Mouse (Mus musculus): ENCODE data around the gene Atpaf1. TPM values are rescaled to one million over a fixed set of nuclear protein-coding genes. Genes with fewer than 3 reads are reported as not detected.
A peak's percentile ranks its signal among the peaks of the same experiment; 100 is the strongest.

Atpaf1 gene
- 10 to 100 TPM; 55.8 to 66.8 (median 63.1) TPM for total RNA-seq (2022)

DNA sequence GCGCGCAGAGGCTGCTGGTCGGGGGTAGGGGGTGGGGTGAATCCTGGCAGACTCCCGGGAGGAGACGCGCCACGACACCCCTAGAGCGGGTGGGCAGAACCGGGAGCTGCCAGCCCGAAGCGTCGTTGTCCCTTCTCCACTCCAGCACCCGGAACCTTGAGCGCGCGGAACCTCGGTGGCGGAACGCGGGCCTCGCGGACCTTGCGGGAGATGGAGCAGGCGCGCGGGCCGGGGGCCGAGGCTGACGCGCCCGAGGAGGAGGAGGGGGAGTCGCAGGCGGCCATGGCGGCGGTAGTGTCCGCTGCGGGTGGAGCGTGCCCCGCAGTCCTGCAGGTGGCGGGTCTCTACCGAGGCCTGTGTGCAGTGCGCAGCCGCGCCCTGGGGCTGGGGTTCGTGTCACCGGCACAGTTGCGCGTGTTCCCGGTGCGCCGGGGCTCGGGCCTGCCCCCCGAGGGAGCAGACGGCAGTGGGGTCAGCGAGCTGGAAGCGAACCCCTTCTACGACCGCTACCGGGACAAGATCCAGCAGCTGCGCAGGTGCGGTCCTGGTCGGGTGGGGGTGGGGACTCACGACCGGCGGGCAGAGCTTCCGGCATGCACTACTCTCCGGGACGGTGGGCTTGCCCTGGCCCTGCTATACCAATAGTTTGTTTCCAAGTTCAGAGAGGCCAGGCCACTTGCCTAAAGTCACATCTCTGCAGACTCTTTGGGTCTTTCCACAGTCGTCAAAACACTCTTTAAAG, at the start of gene Atpaf1:
TSS of gene Atpaf1 (plus strand) at position 44 of the 742 bp plus-strand sequence.
- DNase-seq (ENCODE audit: low spot score in 2 of 2) = peak; percentile 64 to 76

DNA sequence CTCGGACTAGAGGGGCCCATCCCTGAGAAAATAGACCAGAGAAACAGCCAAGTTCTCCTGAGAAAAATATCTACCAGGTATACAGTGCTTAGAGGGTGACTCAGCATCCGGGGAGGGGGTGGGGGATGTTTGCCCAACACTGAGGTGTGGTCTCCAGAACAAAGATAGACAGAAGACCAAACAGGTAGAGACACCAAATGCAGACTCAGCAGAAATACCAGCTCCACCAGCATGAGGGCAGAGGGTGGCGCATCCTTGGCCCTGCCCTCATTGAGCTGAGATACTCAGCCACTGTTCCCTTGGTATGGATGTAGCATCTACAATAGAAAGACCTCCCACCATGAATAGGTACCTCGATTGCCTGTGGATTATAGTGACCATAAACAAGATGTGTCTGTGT, 49.7 kb upstream of the Atpaf1 start:
- DNase-seq (ENCODE audit: low spot score in 2 of 2) = no peak

DNA sequence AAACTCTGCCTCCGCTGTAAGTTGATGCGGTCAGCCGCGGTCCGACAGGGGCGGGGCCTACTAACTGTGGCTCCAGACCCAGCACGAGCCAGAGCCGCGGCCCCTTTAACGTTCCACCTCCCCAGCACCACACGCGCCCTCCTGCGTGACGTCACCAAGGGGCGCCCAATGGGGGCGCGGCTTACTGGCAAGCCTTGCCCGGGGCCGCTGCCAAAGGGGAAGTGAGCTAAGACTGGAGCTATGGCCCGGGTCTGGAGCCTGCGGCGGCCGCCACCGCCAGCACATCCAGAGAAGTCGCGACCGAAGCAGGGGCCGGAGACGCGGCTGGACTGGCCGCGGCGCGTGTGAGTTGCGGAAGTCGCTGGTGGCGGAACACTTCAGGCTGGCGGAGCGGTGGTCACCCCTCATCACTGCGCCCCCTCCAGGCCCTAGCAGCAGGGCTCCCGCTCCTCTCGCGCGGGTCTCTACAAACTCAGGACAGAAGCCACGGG, 47.0 kb upstream of the Atpaf1 start, which contains the start of gene Efcab14:
TSS of gene Efcab14 (plus strand) at position 194 of the 491 bp plus-strand sequence.
- DNase-seq (ENCODE audit: low spot score in 2 of 2) = peak; percentile 95 to 97

DNA sequence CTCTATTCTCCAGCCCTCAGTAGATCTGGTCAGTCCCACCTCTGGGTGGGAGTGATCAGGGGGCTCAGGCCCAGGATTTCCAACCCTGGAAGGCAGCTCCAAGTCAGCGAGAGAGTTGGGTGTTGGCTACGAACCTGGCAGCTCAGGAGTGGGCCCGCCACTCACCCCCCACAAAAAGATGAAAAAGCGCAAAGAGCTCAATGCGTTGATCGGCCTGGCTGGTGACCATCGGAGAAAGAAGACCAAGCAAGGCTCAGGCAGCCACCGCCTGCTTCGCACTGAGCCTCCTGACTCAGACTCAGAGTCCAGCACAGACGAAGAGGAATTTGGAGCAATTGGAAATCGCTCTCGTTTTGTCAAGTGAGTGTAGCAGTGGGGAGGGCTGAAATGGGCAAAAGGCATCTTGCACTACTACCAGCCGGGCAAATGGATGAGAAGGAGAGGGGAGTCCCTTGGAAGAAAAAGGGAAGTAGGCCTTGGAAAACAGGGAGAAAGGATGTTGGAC, 46.1 kb upstream of the Atpaf1 start:
- DNase-seq (ENCODE audit: low spot score in 2 of 2) = no peak

DNA sequence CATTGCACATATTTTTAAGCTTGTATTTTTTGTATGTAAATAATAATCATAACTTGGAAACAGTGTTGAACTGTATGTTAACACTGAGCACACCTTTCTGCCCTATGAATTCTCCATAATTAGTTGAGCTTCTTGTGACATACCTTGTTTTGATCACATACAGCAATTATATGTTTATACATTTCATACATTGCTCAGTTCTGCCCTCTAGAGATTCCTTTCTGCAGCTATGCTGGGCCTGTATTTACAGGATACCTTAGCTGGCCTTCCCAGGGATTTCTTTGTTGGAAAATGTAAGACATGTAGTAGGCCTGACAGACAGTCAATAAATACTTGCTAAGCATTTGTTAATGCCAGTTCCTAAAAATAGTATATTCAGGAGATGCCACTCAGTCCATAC, 42.0 kb upstream of the Atpaf1 start:
- DNase-seq (ENCODE audit: low spot score in 2 of 2) = no peak

DNA sequence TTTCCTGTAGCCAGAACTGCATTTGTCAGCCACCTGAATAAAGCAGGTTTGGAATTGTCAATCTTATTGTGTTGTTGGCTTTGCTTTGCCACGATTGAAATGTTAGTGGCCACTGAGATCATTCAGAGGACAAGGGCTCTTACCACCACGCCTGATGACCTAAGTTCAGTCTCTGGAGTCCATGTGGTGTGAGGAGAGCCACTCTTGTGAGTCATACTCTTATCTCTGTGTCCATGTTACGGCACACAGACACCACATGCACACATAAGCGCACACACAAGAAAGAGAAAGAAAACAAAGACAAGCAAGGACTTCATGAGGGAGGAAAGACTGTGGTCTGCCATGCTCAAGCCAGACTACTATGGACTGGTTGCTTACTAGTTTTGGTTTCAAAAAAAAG, 41.5 kb upstream of the Atpaf1 start:
- DNase-seq (ENCODE audit: low spot score in 2 of 2) = no peak

DNA sequence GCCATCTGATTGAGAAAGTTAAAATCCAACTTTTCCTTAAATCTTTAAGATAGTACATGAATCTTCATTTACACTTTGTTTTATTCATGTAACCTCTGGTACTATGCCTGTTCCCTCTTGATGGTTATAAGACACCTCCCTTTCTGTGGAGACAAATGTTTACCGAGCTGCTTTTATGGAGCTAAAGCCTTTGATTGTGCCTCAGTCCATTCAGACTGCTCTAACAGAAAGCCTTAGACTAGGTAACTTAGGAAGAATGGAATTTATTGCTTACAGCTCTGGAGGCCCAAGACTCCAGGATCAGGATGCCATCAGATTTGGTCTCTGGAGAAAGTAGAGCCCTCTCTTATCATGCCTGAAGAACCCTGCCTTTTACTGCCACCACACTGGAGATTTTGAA, 36.4 kb upstream of the Atpaf1 start:
- no peak for DNase-seq (ENCODE audit: low spot score in 2 of 2)

DNA sequence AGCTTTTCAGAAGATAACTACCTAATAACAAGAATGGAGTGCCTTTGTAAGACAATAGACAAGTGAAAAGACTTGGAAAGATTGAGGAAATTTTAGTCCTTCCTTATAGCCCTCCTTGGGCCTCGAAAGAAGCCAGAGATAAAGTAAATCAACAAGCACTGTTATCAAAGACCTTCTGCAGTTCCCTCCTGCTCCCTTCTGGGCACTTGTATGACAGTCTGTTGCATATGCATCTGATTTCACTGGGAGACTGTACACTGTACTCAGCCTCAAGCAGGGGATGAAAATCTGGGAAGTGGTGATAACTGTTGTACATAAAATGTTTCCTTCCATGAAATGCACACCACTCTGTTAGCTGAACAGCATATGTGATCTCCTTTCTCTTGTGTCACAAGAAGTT, 35.3 kb upstream of the Atpaf1 start:
- no peak for DNase-seq (ENCODE audit: low spot score in 2 of 2)

DNA sequence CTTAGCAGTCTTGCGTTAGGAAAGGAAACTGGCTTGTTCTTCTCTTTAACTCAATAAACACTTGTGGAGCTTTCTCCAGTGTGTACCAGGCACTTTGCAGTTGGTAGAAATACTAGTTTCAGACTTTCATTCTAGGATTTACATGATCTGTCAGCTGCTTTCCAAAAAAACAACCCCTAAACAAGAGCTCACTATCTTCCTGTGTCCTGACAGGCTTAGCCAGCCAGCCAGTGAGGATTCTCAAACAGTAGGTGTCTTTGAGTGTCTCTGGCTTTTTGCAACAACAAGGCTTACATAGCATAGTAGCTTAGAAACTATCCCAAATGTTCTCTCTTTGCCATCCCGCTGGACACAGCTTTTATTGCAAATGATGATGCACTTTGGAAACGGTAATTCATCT, 30.5 kb upstream of the Atpaf1 start:
- no peak for DNase-seq (ENCODE audit: low spot score in 2 of 2)

DNA sequence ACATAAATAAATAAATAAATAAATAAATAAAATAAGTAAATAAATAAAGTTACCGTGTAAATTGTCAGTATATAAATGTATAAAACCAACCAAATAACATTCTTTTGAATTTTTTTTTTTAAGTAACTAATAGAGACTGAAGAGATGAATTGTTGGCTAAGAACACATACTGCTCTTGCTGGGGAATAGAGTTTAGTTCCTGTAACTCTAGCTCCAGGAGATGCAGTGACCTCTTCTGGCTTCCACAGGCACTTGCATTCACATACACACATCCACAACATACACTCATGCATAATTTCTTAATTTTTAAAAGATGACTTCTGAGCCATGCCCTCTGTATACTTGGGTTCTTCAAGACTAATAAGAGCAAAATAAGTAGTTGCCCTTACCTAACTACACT, 29.8 kb upstream of the Atpaf1 start:
- no peak for DNase-seq (ENCODE audit: low spot score in 2 of 2)

DNA sequence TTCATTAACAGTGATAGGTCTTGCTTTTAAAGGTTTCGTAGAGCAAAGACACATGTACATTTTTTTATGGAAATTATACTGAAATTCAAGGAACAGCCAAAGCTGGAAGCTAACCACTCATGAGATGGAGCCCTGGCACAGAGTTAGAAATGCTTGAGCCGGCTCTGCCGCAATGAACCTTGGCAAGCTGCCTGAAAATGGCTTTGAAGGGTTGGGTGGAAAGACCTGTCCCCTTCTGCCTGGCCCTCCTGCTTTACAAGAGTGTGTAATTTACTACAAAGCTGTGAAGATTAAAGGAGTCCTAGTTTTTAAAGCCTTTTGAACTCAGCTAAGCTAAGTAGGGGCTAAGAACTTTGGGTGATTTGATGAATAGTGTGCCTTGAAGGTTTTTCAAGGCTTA, 23.4 kb upstream of the Atpaf1 start:
- no peak for DNase-seq (ENCODE audit: low spot score in 2 of 2)

DNA sequence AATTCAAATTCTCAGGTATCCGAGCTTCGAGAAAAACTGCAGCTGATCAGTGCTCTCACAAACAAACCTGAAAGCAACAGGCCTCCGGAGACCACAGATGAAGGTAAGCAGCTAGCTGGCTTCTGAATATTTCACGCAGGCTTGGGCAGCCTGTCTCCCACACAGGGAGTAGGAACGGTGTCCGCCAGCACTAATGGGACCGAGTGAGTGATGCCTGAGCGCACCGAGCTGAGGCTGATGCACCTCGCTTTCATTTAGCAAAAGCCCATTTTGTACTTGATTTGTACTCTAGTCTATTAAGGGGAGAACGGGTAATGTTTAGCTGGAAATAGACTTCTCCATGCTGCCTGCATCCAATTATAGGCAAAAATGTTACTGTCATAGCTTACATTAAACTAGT, 20.0 kb upstream of the Atpaf1 start:
- no peak for DNase-seq (ENCODE audit: low spot score in 2 of 2)

DNA sequence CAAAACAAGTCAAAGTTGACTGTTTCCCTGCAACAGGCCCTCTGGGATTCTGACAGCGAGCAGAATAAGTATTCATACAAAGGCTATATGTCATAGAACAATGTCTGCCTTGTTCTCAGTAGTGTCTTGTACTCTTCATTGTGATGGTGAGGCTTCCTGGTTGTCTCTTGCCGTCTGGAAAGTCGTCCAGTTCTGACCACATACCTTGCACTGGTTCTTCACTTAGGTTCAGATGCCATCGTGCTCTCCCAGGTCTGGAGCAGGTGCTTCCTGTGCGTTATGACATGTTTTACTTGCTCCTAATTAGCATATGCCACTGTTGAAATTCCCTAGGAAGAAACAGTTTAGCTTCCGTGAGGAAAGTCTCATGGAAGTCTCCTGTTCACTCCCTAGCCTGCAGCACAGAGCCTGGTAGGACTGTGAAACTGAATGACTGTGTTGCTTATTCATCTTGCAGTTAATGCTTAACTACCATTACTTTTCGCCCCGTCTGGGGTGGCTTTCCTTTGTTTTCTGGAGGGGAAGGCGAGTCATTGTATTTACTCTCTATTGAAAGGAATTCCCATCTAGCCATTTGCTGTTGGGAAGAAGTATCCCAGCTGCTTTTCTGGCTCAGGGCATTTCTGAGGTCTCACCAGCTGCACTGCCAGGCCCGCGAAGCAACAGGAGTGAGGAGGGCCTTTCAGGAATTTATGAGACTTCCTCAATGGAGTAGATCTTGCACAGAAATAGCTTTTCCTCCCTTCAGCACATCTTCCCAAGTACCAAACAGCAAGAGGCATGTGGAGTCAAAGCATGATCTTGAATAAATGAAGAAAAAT, 16.8 kb upstream of the Atpaf1 start:
- no peak for DNase-seq (ENCODE audit: low spot score in 2 of 2)

DNA sequence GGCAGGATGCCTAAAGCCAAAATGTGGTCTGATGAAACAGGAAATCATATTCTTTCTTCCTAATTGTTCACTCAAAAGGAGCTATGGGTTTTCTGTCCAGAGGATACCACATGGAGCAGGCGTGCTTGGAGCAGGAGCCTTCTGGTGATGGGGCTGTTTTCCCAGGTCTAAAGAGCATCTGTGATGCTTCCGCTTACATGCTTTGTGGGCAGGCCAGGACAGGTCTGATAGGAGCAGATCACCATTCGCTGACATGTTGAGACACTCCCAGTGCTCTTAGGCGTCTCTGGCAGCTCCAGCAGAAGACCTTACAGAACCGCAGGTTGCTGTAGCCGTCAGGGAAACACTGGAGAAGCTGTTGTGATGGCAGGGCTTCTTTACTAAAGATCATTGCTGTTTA, 9.6 kb upstream of the Atpaf1 start:
- DNase-seq (ENCODE audit: low spot score in 2 of 2) = no peak

DNA sequence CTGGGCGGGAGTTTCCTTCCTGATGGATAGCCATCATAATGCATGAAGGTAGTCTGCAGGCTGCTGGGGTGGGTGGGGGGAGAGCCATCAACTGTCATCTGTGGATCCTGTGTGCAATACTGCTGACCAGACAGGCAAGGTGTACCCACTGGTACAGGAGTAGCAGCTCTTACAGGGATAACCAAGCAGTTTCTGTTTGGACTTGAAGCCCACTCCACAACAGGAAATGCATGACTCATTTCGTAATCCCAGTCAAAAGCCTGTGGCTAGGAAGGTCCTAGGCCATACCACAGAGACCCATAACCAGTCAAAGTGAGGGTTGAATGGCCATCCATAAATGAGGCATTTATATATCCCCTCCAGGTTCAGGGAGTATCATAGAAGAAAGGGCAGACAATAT, 7.0 kb upstream of the Atpaf1 start:
- DNase-seq (ENCODE audit: low spot score in 2 of 2) = no peak

DNA sequence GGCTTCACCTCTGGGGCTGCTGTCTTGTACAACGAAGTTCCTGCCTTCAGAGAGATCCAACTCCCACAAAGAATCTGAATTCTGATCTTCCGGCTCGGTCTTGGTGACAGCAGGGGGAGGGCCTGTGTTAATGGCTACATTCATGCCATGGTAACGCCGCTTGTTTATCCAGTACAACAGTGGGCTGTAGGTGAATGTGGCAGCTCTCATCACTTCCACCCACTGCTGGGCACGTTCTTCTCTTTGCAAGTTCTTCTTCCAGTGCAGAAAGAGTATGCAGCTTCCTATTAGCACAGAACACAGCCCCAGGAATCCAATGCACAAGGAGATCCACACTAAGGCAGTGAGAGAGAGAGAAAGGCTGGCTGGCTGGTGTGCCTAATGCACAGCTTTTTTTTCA, 4.3 kb upstream of the Atpaf1 start:
- peak in 1 of 2 experiments; percentile 18 for DNase-seq (ENCODE audit: low spot score in 2 of 2)

DNA sequence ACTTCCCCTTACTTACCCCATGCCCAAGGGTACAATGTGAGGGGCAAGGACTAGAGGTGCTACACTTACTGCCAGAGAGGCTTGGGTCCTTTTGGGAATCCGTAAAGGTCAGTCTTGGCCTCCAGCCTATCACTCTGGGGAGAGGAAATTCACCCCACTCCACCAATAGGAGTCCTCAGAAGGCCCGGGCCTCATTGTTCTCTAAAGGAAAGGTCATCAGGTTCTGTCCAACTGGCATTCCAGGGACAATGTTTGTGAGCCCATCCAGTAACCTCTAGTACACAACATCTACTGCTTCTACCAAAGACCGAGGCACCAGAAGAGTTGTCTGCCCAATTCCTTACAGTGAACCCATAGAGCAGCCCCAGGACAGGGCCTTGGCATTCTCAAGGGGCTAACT, 3.7 kb upstream of the Atpaf1 start, which contains the start of gene Tex38:
TSS of gene Tex38 (minus strand) at position 101 of the 400 bp plus-strand sequence.
- DNase-seq (ENCODE audit: low spot score in 2 of 2) = no peak

DNA sequence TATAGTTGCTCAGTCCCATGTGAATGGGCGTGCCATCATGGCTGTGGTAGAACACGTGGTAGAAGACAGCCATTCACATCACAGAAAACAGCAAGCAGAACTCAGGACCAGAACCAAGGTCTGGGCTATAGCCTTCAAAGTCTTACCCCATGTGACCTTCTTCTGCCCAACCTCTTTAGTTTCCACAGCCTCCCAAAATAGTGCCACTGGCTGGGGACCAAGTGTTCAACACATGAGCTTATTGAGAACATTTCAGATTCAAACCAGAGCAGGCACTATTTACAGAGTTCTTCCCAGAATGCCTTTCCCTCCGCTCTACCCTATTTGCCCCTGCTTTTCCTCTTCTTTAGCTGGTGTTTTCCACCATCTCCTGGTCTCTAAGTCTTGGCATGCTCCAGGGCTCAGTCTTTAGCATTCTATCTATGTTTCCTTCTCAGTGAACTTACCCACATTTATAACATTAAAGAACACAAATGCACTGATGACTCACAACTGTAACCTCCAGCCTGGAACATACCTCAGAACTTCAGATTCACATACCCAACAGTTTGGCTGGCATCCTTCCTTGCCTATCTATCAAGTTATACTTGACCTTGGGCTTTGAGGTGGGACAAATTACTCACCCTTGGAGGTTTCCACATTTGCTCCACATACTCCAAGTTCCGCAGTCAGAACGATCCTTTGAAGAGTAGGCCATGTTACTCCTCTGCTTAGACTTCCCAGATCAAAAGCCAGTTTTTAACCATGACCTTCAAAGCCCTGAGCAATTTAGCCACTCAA, 2.4 kb upstream of the Atpaf1 start:
- no peak for DNase-seq (ENCODE audit: low spot score in 2 of 2)

DNA sequence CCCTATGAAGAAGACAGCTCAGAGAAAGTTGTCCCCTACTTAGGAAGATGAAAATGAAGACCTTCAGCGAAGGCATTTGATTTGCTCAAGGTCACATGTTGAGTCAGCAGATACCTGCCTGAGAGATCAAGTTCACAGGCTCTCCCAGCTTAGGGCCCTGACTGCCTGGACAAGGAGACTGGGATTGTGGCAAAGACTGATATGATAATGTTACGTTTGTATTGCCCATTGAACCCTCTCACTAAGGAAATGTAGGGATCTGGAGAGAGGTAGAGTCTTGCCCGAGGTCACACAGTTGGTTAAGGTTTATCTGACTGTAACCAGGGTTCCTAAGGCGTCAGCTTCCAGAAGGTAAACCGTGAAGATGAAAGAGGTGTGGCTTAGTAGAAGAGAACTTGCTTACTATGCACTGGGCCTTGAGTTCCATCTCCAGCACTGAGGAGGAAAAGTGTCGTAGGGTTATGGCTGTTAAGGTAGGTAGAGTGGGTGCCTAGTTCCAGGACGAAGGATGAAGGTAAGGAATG, 961 bp downstream of the Atpaf1 start:
- DNase-seq (ENCODE audit: low spot score in 2 of 2) = no peak

DNA sequence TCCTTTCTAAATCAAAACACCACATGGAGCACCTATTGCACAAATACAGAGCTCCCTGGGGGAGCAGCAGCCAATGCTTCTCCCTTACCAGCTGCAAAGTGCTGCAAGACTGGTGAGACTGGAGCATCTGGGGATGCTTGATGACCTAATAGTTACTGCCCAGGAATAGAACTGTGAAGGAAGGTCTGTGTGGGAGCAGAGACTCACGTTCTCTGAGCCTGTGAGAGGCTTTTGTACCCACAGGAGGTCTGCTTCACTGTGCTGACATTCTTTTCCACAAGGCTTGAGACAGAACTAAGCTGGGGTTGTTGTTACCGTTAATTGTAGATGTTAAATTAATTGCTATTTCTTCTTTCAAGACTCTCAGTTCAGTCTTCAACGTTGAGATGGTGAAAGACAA, 6.3 kb downstream of the Atpaf1 start:
- DNase-seq (ENCODE audit: low spot score in 2 of 2) = no peak

DNA sequence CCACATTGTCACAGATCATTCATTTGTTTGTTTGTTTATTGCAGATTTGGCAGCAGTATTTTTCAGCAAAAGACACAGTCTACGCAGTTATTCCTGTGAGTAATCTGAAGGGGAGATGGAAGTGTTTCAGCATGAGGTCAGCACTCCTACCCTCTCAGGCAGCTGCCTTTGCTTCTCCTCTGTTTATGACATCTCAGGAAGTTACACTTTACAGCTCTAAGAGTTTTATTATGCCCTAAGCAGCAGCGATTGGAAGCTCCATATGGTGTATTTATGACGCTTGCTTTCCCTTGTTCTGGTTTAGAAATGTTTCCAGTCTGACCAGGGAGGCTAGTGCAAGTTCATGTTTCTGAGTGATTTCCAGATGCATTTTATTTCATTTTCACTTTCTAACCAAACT, 10.7 kb downstream of the Atpaf1 start:
- DNase-seq (ENCODE audit: low spot score in 2 of 2) = no peak
